Mouse (Mus musculus): ENCODE data around the gene Gm5148. TPM values are rescaled to one million over a fixed set of nuclear protein-coding genes. Genes with fewer than 3 reads are reported as not detected.

Gm5148 gene
- polyA plus RNA-seq, 1 experiment: 5.8 TPM

DNA sequence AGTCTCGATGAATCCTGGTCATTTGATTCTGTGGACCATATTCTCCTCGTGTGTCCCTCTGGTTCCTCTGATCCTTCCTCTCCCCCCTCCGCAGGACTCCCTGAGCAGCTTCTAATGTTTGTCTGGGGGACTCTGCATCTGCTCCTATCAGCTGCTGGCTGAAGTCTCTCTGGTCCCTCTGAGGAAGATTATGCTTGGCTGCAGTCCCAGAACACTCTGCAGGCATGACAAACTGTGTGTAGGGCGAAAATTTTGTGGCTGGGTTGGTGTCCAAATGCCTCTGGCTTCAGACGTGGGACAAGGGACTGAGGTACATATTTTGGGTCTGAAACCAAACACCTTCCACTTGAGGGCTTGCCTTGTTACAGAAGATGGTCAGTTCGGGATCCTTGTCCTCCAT, 13.1 kb upstream of the Gm5148 start:
- TF ChIP-seq CTCF (IDR thresholded peaks at IDR 0.05; ENCODE audit: control insufficient read depth, insufficient read depth, insufficient read length): no peak
- no peak for TF ChIP-seq MAX (IDR thresholded peaks at IDR 0.05)
- TF ChIP-seq CEBPB (IDR thresholded peaks at IDR 0.05; ENCODE audit: low read depth): no peak
- TF ChIP-seq MYOG (IDR thresholded peaks at IDR 0.05; ENCODE audit: control insufficient read depth, extremely low read depth, insufficient read length): no peak
- TF ChIP-seq MYOD1 (IDR thresholded peaks at IDR 0.05; ENCODE audit: control insufficient read depth, insufficient read length, low read depth): no peak
- no peak for TF ChIP-seq FOSL1 (IDR thresholded peaks at IDR 0.05; ENCODE audit: insufficient read depth, low read length, poor library complexity, severe bottlenecking)
- TF ChIP-seq USF1 (IDR thresholded peaks at IDR 0.05; ENCODE audit: low read depth): no peak
- no peak overlapping the region for H3ac ChIP-seq (ENCODE audit: control insufficient read depth, insufficient read length, low read depth)
- no peaks in the 10 kb centered on the region for H3K79me2 ChIP-seq (ENCODE audit: control insufficient read depth, insufficient read depth)
- no peaks in the 10 kb centered on the region for H3K36me3 ChIP-seq (ENCODE audit: control insufficient read depth, insufficient read depth)
- H3K27me3 ChIP-seq (ENCODE audit: control insufficient read depth, insufficient read depth, insufficient read length): no peaks in the 10 kb centered on the region
- no peak overlapping the region for H3K4me3 ChIP-seq (ENCODE audit: insufficient read depth, poor library complexity, severe bottlenecking)
- no peaks in the 10 kb centered on the region for H3K79me3 ChIP-seq (ENCODE audit: low read depth)

DNA sequence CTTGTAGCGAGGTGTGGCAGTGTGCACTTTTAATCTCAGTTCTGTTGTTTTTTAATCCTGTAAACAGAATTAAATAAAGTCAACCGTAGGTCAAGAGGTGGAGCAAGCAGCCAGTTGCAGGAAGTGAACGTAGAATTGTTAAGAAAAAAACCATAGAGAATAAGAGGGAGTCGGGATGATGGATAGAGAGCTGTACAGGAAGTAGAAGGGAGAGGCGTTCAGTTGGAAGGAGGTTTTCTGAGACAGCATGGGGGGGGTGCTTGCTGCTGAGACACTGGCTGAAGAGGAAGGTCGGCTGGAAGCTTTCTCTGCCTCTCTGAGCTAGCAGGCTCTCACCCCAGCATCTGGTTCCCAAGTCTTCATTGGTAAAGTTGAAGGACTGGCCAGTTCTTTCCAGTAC, 10.9 kb upstream of the Gm5148 start:
- Histone ChIP-seq H3K4me3 (ENCODE audit: insufficient read depth, poor library complexity, severe bottlenecking) (no peak overlapping the region), H3K79me3 (ENCODE audit: low read depth) (no peaks in the 10 kb centered on the region), H3K36me3 (ENCODE audit: control insufficient read depth, insufficient read depth) (no peaks in the 10 kb centered on the region), H3ac (ENCODE audit: control insufficient read depth, insufficient read length, low read depth) (no peak overlapping the region), H3K27me3 (ENCODE audit: control insufficient read depth, insufficient read depth, insufficient read length) (no peaks in the 10 kb centered on the region), H3K79me2 (ENCODE audit: control insufficient read depth, insufficient read depth) (no peaks in the 10 kb centered on the region)
- no peak for TF ChIP-seq MYOG (IDR thresholded peaks at IDR 0.05; ENCODE audit: control insufficient read depth, extremely low read depth, insufficient read length)
- no peak for TF ChIP-seq CEBPB (IDR thresholded peaks at IDR 0.05; ENCODE audit: low read depth)
- TF ChIP-seq MYOD1 (IDR thresholded peaks at IDR 0.05; ENCODE audit: control insufficient read depth, insufficient read length, low read depth): no peak
- no peak for TF ChIP-seq USF1 (IDR thresholded peaks at IDR 0.05; ENCODE audit: low read depth)
- no peak for TF ChIP-seq FOSL1 (IDR thresholded peaks at IDR 0.05; ENCODE audit: insufficient read depth, low read length, poor library complexity, severe bottlenecking)
- TF ChIP-seq CTCF (IDR thresholded peaks at IDR 0.05; ENCODE audit: control insufficient read depth, insufficient read depth, insufficient read length): no peak
- no peak for TF ChIP-seq MAX (IDR thresholded peaks at IDR 0.05)

DNA sequence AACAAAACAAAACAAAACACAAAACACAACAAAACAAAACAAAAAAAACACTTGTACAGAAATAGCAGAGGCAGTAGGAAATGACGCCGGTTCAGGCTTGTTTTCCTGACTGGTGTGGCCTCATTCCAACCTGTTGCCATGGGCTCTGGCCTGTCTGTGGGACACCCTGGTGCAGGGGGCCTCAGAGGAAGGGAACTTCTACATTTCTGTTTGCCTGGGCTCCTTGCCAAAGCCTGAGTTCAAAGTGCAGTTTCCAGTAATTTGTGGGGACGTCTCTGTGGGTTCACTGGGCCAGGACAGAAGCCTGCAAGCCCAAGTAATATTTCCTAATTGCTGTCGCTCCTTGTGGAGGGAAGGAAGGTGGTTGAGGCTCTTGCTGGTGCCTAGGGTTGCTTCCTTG, 4.9 kb upstream of the Gm5148 start:
- H3K79me2 ChIP-seq (ENCODE audit: control insufficient read depth, insufficient read depth): no peaks in the 10 kb centered on the region
- H3ac ChIP-seq (ENCODE audit: control insufficient read depth, insufficient read length, low read depth): no peak overlapping the region
- no peaks in the 10 kb centered on the region for H3K27me3 ChIP-seq (ENCODE audit: control insufficient read depth, insufficient read depth, insufficient read length)
- no peak for TF ChIP-seq FOSL1 (IDR thresholded peaks at IDR 0.05; ENCODE audit: insufficient read depth, low read length, poor library complexity, severe bottlenecking)
- no peak for TF ChIP-seq MAX (IDR thresholded peaks at IDR 0.05)
- no peak for TF ChIP-seq CEBPB (IDR thresholded peaks at IDR 0.05; ENCODE audit: low read depth)
- no peak for TF ChIP-seq CTCF (IDR thresholded peaks at IDR 0.05; ENCODE audit: control insufficient read depth, insufficient read depth, insufficient read length)
- no peak for TF ChIP-seq MYOD1 (IDR thresholded peaks at IDR 0.05; ENCODE audit: control insufficient read depth, insufficient read length, low read depth)
- TF ChIP-seq USF1 (IDR thresholded peaks at IDR 0.05; ENCODE audit: low read depth): no peak
- TF ChIP-seq MYOG (IDR thresholded peaks at IDR 0.05; ENCODE audit: control insufficient read depth, extremely low read depth, insufficient read length): no peak
- H3K4me3 ChIP-seq (ENCODE audit: insufficient read depth, poor library complexity, severe bottlenecking): no peak overlapping the region
- H3K79me3 ChIP-seq (ENCODE audit: low read depth): no peaks in the 10 kb centered on the region
- no peaks in the 10 kb centered on the region for H3K36me3 ChIP-seq (ENCODE audit: control insufficient read depth, insufficient read depth)

DNA sequence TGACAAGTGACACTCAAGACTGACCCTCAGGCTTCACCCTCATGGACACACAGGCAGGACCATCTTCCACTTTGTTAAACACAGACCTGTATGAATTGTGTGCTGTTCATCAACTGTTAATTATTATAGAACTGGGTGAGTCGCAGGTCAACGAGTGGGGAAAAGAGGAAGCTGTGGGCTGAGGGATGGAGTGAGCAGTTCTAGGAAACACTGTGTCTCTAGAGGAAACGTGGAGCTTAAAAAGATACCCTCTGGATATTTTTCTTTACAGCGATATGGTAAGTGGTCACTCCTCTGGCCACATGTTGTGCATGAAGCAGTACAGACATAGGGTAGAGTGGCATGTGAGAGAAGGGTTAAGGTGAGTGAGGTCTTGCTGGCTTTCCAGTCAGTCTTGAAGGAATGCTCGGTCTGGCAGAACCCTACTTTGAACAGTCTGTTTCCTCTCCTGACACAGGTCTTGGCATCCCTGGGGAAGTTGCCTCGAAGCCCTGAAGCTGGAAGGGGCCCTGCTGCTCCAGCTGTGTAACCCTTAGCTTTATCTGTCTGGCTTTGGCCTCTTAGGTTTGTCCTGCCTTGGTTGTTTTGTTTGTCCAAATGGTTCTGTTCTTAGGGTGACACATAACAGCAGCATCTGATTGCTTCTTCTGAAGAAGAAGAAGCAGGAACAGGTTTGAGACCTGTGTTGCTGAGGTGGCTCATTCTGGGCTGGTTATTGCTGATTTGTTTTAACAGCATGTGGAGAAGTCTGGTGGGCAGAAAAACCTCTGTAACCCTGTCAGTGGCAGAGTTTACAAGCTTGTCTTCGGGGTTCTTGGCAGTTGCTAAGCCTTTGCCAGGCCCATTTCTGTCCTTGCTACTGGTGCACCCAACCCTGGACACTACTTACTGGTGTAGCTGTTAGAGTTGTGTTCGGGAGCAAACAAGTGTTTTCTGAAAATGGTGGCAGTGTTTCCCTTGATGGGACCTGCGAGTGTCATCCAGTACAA, 4.1 kb upstream of the Gm5148 start:
- Histone ChIP-seq H3K79me2 (ENCODE audit: control insufficient read depth, insufficient read depth) (no peaks in the 10 kb centered on the region), H3ac (ENCODE audit: control insufficient read depth, insufficient read length, low read depth) (no peak overlapping the region), H3K27me3 (ENCODE audit: control insufficient read depth, insufficient read depth, insufficient read length) (no peaks in the 10 kb centered on the region), H3K36me3 (ENCODE audit: control insufficient read depth, insufficient read depth) (no peaks in the 10 kb centered on the region), H3K4me3 (ENCODE audit: insufficient read depth, poor library complexity, severe bottlenecking) (no peak overlapping the region), H3K79me3 (ENCODE audit: low read depth) (no peaks in the 10 kb centered on the region)
- TF ChIP-seq MYOG (IDR thresholded peaks at IDR 0.05; ENCODE audit: control insufficient read depth, extremely low read depth, insufficient read length) (no peak), CTCF (IDR thresholded peaks at IDR 0.05; ENCODE audit: control insufficient read depth, insufficient read depth, insufficient read length) (no peak), MYOD1 (IDR thresholded peaks at IDR 0.05; ENCODE audit: control insufficient read depth, insufficient read length, low read depth) (no peak), USF1 (IDR thresholded peaks at IDR 0.05; ENCODE audit: low read depth) (no peak), CEBPB (IDR thresholded peaks at IDR 0.05; ENCODE audit: low read depth) (no peak), FOSL1 (IDR thresholded peaks at IDR 0.05; ENCODE audit: insufficient read depth, low read length, poor library complexity, severe bottlenecking) (no peak), MAX (IDR thresholded peaks at IDR 0.05) (no peak)

DNA sequence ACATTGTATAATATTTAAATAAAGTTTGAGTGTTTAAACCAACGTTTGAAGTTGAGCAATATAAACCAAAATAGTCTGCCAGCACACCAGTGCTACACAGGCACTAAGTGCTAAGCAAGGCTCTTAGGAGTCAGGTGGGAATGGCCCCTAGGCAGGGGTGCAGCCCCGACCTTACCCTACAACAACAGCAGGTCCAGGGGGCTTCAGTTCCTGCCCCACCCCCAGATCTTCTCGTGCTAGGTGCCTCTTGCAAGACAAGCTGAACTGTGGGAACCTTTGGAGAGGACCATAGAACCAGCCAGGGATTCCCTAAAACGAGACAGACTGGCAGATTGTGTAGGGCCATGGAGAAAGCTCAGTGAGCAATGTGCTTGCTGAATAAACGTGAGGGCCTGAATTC, 3.1 kb upstream of the Gm5148 start:
- no peaks in the 10 kb centered on the region for H3K36me3 ChIP-seq (ENCODE audit: control insufficient read depth, insufficient read depth)
- no peaks in the 10 kb centered on the region for H3K79me2 ChIP-seq (ENCODE audit: control insufficient read depth, insufficient read depth)
- no peak overlapping the region for H3ac ChIP-seq (ENCODE audit: control insufficient read depth, insufficient read length, low read depth)
- no peaks in the 10 kb centered on the region for H3K27me3 ChIP-seq (ENCODE audit: control insufficient read depth, insufficient read depth, insufficient read length)
- TF ChIP-seq FOSL1 (IDR thresholded peaks at IDR 0.05; ENCODE audit: insufficient read depth, low read length, poor library complexity, severe bottlenecking): no peak
- no peak for TF ChIP-seq CEBPB (IDR thresholded peaks at IDR 0.05; ENCODE audit: low read depth)
- TF ChIP-seq USF1 (IDR thresholded peaks at IDR 0.05; ENCODE audit: low read depth): no peak
- TF ChIP-seq CTCF (IDR thresholded peaks at IDR 0.05; ENCODE audit: control insufficient read depth, insufficient read depth, insufficient read length): no peak
- no peak for TF ChIP-seq MYOG (IDR thresholded peaks at IDR 0.05; ENCODE audit: control insufficient read depth, extremely low read depth, insufficient read length)
- TF ChIP-seq MAX (IDR thresholded peaks at IDR 0.05): no peak
- TF ChIP-seq MYOD1 (IDR thresholded peaks at IDR 0.05; ENCODE audit: control insufficient read depth, insufficient read length, low read depth): no peak
- no peaks in the 10 kb centered on the region for H3K79me3 ChIP-seq (ENCODE audit: low read depth)
- H3K4me3 ChIP-seq (ENCODE audit: insufficient read depth, poor library complexity, severe bottlenecking): no peak overlapping the region

All from C2C12 (cell line).